8 mouse cellular contexts compared by ENCODE assay signal in genomic region chr7:128583213-128583948, GRCm38 (mm10).
DNase-seq lines count a peak whose midpoint lies in the region; ATAC-seq lines count a peak whose summit lies in the region.

No protein-coding gene starts in this region.

- ATAC-seq in cerebellum, adult (ENCODE audit: insufficient number of reproducible peaks, low FRiP score, low TSS enrichment), result no peak; the same call in 1 of the 2 replicates

- DNase-seq in cerebellum, adult 11 months, result peak; percentile 42
- peak; percentile 89 for DNase-seq in right cerebral cortex, adult 18-20 months
- no peak for DNase-seq in right cerebral cortex, postnatal 4 days
- DNase-seq in kidney, postnatal 14 days, result peak; percentile 66
- DNase-seq in right cerebral cortex, adult 2 months (ENCODE audit: low spot score in 2 of 2), result peak; percentile 83 to 84
- DNase-seq in embryo, embryonic 11 days, result no peak
- DNase-seq in ovary, postnatal 14 days (ENCODE audit: low spot score), result no peak

Comparison
In these comparisons a context has a peak if more than half of its experiments do, and no peak if none do; other contexts are left out.
1. DNase-seq: peak in cerebellum, adult 11 months (single experiment), right cerebral cortex, adult 18-20 months (single experiment), kidney, postnatal 14 days (single experiment) and right cerebral cortex, adult 2 months (2 of 2); none in right cerebral cortex, postnatal 4 days (single experiment), embryo, embryonic 11 days (single experiment) and ovary, postnatal 14 days (single experiment).